Mouse (Mus musculus) adrenal gland, postnatal 4 days (tissue): ENCODE data around the gene S100a5. TPM values are rescaled to one million over a fixed set of nuclear protein-coding genes. Genes with fewer than 3 reads are reported as not detected.

Experiments used
- DNase-seq, 2 experiments: peaks; one replicate each; pipeline ENCODE4 v3.0.0; 2021 to 2022; ENCODE audit warnings: low spot score in 2 of 2, mixed read lengths in 2 of 2
- total RNA-seq, 2 experiments: library from RNA; stranded (reverse); gene quantifications; 2 replicates each; pipeline ENCODE4 v1.2.3; 2021

Gene S100a5
- total RNA-seq, 2 experiments from 2014 or later, result not detected

- no peak for DNase-seq
These were observed 8.3 kb upstream of the S100a5 start for GRCm38 (mm10) chr3:90600036-90600435.

DNA sequence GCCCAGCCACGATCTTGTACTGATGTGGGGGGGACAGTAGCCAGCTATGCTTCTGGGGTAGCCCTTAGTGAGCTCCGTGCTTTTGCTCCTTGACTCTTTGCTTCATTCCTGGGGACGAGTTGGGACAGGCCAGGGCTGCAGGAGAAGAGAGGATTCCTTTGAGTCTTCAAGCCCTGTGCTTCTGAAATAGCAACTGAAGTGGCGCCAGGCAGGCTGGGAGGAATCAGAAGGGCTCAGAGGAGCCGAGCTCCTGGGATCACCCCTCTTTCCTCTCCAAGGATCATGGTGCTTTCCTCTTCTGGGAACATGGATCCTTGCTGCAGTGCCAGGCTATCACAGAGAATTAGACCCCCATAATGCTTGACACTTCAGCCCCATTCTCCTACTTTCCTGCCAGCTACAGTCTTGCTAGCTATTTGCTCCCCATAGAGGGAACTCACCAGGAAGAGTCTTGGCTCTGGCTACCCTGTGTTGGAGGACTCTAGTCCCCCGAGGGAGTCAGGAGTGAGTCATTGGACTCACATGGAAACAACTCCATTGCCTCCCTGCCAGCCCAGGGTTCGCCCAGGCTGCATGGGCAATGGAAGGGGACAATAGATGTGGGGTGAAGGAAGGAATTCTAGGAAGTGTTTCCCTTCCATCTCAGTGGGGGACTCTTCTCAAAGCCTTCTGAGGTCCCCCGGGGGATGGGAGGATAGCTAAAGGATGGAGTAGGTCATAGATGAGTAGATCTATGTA lies 7.7 kb upstream of the S100a5 start:
- DNase-seq, result no peak

- no peak for DNase-seq
These were observed 6.7 kb upstream of the S100a5 start, which contains the start of gene Gm42674 for GRCm38 (mm10) chr3:90601486-90602110. Gene Gm42674, plus strand, starts transcription at chr3:90601904.

- no peak for DNase-seq
These were observed 4.7 kb upstream of the S100a5 start, which contains the start of gene S100a4 for GRCm38 (mm10) chr3:90603623-90604022. Gene S100a4, plus strand, starts transcription at chr3:90603771.

DNA sequence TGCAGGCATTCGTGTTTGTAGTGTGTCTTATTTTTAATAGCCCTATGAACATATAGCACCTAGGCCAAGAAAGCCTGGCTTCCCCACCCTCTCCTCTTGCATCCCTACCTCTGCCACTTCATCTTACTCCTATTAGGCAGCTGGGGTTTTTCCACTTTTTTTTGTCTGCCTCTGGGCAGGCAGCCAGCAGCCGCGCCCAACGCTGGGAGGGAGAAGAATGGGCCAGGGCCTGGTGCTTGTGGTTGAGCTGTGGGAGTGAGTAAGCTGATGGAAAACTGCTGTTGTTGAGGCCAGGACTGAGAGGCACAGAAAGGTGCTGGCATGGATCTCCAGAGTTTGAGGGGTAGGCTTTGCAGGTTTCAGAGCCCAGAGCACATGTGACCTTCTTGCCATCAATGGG lies 3.9 kb upstream of the S100a5 start:
- DNase-seq, result peak in 1 of 2 experiments; percentile 46

DNA sequence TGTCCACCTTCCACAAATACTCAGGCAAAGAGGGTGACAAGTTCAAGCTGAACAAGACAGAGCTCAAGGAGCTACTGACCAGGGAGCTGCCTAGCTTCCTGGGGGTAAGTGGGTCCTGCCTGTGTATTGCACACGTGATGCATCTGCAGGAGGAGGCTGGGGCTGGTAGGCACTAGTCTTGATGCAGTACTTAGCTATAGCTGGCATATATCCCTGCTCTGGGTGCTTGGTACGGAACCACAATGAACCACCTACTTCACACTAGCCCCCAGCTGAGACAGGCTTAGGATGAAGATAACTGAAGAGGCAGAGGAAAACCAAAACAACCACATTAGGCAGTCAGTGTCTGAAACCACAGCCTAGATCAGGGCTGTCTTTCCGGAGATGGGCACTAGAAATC lies 3.3 kb upstream of the S100a5 start:
- no peak for DNase-seq

GRCm38 (mm10) chr3:90605736-90606135 lies 2.6 kb upstream of the S100a5 start:
- DNase-seq, result no peak

DNA sequence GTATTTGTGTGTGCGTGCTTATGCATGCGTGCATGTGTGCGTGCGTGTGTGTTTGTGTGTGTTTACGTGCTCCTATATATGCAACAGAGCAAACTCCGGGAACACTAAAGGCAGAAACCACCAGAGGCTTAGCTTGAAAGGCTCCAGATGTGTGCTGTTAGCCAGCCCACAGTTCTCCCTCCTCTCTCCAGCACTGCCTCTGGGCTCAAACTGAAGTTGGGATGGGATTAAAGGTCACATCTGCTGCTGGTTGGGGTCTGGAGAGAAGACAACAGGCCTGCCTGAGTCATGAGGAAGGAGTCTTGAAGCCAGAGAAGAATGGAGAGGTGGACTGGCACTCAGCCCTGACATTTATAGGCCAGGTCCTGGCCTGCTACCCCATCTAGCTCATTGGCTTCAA lies 2.1 kb upstream of the S100a5 start:
- no peak for DNase-seq

- DNase-seq, result no peak
These were observed 962 bp upstream of the S100a5 start for GRCm38 (mm10) chr3:90607361-90607760.

GRCm38 (mm10) chr3:90609102-90609501 lies 779 bp downstream of the S100a5 start:
- DNase-seq, result no peak

GRCm38 (mm10) chr3:90611494-90611893 lies 3.2 kb downstream of the S100a5 start:
- no peak for DNase-seq

- DNase-seq, result no peak
These were observed 3.7 kb downstream of the S100a5 start for GRCm38 (mm10) chr3:90612061-90612460.

GRCm38 (mm10) chr3:90612728-90613291 lies 4.5 kb downstream of the S100a5 start, which contains the start of gene S100a6:
Gene S100a6, plus strand, starts transcription at chr3:90612882.
- DNase-seq, result no peak

DNA sequence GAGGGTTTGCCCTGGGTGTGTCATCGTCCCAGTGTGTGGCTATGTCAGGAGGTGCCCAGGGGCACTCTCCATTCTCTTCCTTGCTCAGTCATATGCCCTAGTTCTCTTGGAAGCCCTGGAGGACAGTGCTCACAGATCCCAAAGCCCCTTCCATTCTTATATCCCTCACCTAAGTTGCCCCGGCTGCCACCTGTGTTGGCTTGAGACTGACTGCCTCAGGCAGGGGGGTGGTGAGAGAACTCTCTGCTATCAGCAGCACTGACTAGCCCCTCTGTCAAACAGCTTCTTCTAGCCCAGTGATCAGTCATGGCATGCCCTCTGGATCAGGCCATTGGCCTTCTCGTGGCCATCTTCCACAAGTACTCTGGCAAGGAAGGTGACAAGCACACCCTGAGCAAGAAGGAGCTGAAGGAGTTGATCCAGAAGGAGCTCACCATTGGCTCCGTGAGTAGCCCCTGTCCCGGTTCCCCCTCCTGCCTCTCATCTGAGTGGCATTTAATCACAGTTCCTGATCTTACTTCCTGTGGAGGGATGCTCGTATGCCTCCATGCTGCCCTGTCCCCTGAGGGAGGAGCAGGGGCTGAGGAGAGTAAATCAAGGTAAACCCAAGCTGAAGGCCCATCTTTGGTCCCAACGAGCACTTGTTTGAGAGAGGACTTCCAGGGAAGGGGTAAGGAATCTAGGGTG lies 5.3 kb downstream of the S100a5 start:
- DNase-seq, result no peak

GRCm38 (mm10) chr3:90614148-90614530 lies 5.8 kb downstream of the S100a5 start:
- DNase-seq, result no peak

GRCm38 (mm10) chr3:90614611-90615251 lies 6.4 kb downstream of the S100a5 start:
- no peak for DNase-seq

- DNase-seq, result peak; percentile 19 to 59
These were observed 7.1 kb downstream of the S100a5 start for GRCm38 (mm10) chr3:90615415-90615814.

DNA sequence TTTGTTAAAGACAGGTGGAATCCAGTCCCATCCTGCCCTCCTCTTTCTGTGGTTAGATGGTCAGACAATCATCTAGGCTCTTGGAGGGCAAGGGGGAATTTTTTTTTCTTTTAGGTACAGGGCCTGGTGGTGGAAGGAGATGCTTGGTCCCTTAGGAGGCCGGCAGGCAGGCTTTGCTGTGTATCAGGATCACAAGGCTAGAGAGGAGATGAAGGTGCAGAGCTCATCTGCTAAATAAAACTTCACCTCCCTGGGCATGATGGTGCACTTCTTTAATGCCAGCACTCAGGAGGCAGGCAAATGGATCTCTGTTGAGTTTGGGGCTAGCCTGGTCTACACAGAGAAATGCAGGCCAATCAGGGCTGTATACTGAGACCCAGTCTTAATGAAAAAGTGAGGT lies 7.6 kb downstream of the S100a5 start:
- no peak for DNase-seq

- DNase-seq, result no peak
These were observed 9.3 kb downstream of the S100a5 start for GRCm38 (mm10) chr3:90617586-90617985.

- DNase-seq, result no peak
These were observed 13.2 kb downstream of the S100a5 start for GRCm38 (mm10) chr3:90621552-90621951.

DNA sequence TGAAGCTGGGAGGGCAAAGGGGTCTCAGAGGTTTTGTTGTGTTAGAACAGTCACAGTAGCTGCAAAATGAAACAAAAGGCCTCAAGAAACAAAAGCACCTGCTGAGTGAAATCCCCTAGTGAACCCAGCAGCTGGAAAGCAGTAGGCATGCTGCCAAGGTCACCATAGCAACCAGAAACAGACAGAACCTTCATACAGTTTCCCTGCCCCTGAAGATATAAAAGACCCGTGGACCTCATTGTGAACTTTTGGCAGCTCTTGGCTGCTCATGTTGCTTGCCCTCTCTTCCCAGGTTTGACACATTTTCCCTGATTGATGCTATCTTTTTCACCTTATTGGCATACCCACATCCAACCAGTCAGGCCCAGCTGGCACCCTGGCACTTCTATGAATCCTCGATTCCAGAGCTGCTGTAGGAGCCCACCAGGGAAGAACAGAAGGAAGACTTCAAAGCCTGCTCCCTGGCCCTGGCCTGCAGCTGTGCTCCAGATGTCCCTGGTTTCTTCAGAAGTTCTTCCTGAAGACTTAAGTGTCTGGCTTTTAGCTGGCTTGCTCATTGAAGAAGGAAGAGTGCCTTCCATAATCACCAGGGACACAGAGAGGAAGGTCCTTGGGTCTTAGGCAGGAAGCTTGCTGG lies 15.2 kb downstream of the S100a5 start:
- peak; percentile 32 to 43 for DNase-seq
